Mouse (Mus musculus): ENCODE results near the gene Vps11. TPM values are rescaled to one million over a fixed set of nuclear protein-coding genes. Genes with fewer than 3 reads are reported as not detected.
"Not testable (repeated sequence)": the region's sequence is repeated elsewhere in the genome, so short reads cannot be mapped to it uniquely, and the experiment has no call there.

The Vps11 gene
- polyA plus RNA-seq, 1 experiment from 2014 or later: 32.4 TPM

DNA sequence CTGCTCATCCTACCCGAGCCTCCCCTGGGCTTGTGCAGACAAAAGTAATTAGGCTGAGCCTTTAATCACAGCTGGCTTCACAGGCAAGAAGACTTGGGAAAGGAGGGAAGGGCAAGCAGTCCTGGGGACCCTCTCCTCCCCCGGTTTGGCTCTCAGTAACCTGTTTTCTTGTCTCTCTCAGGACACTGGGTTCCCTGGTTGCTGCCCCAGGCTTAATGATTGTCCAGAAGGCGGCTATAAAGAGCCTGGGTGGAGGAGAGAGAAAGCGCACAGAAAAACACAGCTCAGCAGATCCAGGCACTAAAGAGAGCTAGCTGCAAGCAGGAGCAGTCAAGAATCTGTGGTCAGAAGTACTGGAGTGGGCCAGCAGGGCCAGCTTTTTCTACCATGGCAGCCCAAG lies 36.6 kb upstream of the Vps11 start:
- Histone ChIP-seq H3K4me3 (0 out of 2 replicates have a peak overlapping the region, but pooled peaks have one; percentile 68), H3K9ac (no peak overlapping the region), H3K4me2 (replicated peaks) (peak overlapping the region; percentile 98), H3K4me1 (peaks cover 15% of the 10 kb centered on the region; the same call in 1 of the 2 replicates), H3K27ac (no peak overlapping the region), H3K9me3 (no peaks in the 10 kb centered on the region), H3K27me3 (0 out of 2 replicates have a peak, but pooled peaks cover 3% of the 10 kb centered on the region), H3K36me3 (peaks cover 42% of the 10 kb centered on the region)
- ATAC-seq (ENCODE audit: insufficient number of reproducible peaks, insufficient read depth, low FRiP score, low TSS enrichment): no peak
- WGBS: 24% methylated on average over 4 of the region's 4 CpGs

DNA sequence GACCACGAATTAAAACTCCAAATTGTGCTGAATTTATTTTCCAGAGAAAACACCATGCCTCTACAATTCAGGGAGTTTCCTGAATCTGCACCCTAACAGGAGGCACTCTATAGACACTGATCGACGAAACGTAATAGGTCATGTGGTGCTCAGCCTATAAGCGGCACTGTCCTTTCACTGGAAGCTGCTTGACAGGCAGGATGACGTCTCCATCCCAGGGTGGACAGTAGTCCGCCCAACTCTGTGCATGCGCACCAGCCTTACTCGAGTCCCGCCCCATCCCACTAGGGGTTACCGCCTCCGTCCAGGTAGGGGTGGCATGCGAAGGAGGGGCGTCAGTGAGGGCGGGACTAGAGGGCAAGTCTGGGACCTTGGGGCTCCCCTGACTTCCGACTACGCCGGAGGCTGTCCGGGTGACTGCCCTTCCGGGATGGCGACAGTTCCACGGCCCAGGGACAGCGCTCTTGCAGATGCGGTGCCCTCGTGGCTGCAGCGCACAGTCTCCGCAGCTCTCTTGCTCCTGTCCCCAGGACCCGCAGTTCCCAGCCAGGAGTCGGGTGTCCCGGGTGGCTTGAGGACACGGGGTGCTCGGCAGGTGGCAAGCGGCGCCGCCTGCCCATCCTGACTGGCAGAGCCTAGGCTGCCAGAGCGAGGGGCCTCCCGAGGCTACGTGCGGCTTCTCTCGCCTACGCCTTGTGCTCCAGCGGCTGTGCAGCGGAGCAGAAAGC lies 35.4 kb upstream of the Vps11 start, which contains the start of gene Slc37a4:
Gene Slc37a4 (plus strand): TSS at position 169 of the 728 bp plus-strand sequence.
- ATAC-seq (ENCODE audit: insufficient number of reproducible peaks, insufficient read depth, low FRiP score, low TSS enrichment): peak; percentile 98
- Histone ChIP-seq H3K27ac (peak within 1 kb of the TSS; percentile 74), H3K36me3 (peaks cover 38% of the 10 kb centered on the region), H3K4me3 (peak within 1 kb of the TSS; percentile 68), H3K4me2 (replicated peaks) (peak within 1 kb of the TSS; percentile 98), H3K4me1 (peaks cover 15% of the 10 kb centered on the region; the same call in 1 of the 2 replicates), H3K9ac (peak within 1 kb of the TSS; percentile 81), H3K9me3 (no peaks in the 10 kb centered on the region), H3K27me3 (0 out of 2 replicates have a peak, but pooled peaks cover 3% of the 10 kb centered on the region)
- under 1% methylated on average over 43 of the region's 43 CpGs for WGBS

DNA sequence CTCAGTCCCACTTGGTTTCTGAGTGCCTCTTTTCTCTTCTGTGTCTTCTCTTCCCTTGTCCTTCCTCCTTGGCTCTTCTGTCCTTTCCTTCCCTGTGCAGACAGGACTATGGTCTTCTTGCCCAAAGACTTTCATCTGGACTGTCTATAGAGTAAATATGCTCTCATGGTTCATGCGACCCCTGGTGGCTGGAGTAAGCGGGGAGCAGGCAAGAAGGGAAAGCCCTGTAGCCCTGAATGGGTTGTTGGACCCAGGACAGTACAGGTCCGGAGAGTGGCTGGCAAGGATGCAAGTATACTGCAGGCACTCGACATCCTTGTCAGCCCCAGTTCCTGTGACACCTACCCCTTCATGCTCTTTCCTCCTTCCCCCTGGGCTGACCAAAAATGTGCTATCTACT lies 30.0 kb upstream of the Vps11 start:
- no peak for ATAC-seq (ENCODE audit: insufficient number of reproducible peaks, insufficient read depth, low FRiP score, low TSS enrichment)
- WGBS: 43% methylated on average over 4 of the region's 4 CpGs
- H3K4me1 ChIP-seq: no peaks in the 10 kb centered on the region

DNA sequence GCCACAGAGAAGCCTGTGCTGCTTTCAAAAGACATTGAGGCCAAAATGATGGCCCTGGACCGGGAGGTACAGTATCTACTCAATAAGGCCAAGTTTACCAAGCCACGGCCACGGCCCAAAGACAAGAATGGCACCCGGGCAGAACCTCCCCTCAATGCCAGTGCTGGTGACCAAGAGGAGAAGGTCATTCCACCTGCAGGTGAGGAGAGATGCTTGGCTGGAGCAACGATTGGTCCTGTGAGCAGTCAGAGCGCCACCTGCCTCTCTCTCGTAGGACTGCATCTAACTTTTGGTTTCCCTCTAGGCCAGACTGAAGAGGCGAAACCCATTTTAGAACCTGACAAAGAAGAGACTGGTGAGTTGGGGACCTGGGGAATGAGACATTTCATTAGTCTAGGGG lies 27.8 kb upstream of the Vps11 start:
- Histone ChIP-seq H3K9ac (no peak overlapping the region), H3K27ac (no peak overlapping the region), H3K4me3 (no peak overlapping the region), H3K36me3 (peaks cover 74% of the 10 kb centered on the region), H3K4me1 (no peaks in the 10 kb centered on the region), H3K27me3 (no peaks in the 10 kb centered on the region), H3K9me3 (no peaks in the 10 kb centered on the region), H3K4me2 (replicated peaks) (no peak overlapping the region)
- ATAC-seq (ENCODE audit: insufficient number of reproducible peaks, insufficient read depth, low FRiP score, low TSS enrichment): no peak
- WGBS: 61% methylated on average over 8 of the region's 8 CpGs

More for the DNA sequence above, 30.0 kb upstream of the Vps11 start:
- no peaks in the 10 kb centered on the region for H3K27me3 ChIP-seq
- no peak overlapping the region for H3K4me3 ChIP-seq
- H3K36me3 ChIP-seq: peaks cover 52% of the 10 kb centered on the region
- no peak overlapping the region for H3K27ac ChIP-seq
- H3K9me3 ChIP-seq: no peaks in the 10 kb centered on the region
- H3K4me2 ChIP-seq (replicated peaks): no peak overlapping the region
- H3K9ac ChIP-seq: no peak overlapping the region

GRCm38 (mm10) chr9:44387221-44387620 lies 25.8 kb upstream of the Vps11 start:
- ATAC-seq (ENCODE audit: insufficient number of reproducible peaks, insufficient read depth, low FRiP score, low TSS enrichment): no peak
- H3K9ac ChIP-seq: no peak overlapping the region
- no peaks in the 10 kb centered on the region for H3K9me3 ChIP-seq
- H3K4me1 ChIP-seq: no peaks in the 10 kb centered on the region
- 73% methylated on average over 3 of the region's 3 CpGs for WGBS
- H3K27ac ChIP-seq: no peak overlapping the region
- H3K4me3 ChIP-seq: no peak overlapping the region
- no peak overlapping the region for H3K4me2 ChIP-seq (replicated peaks)
- no peaks in the 10 kb centered on the region for H3K27me3 ChIP-seq
- H3K36me3 ChIP-seq: peaks cover 88% of the 10 kb centered on the region

DNA sequence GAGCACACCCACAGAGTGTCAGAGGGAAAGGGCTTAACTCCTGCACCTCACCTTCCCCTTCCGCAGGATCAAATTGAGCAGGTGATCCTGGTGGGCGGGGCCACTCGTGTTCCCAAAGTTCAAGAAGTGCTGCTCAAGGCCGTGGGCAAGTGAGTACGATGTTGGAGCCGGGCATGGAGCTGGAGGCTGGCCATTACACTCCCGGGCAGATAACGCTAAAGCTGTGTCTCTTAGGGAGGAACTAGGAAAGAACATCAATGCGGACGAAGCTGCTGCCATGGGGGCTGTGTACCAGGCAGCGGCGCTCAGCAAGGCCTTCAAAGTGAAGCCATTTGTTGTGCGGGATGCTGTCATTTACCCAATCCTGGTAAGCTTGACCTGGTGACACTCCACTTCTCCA lies 23.1 kb upstream of the Vps11 start:
- Histone ChIP-seq H3K27me3 (no peaks in the 10 kb centered on the region), H3K4me3 (no peak overlapping the region), H3K9me3 (no peaks in the 10 kb centered on the region), H3K27ac (no peak overlapping the region), H3K4me1 (peaks cover 11% of the 10 kb centered on the region), H3K36me3 (peaks cover 88% of the 10 kb centered on the region), H3K4me2 (replicated peaks) (no peak overlapping the region), H3K9ac (no peak overlapping the region)
- 89% methylated on average over 13 of the region's 13 CpGs for WGBS
- no peak for ATAC-seq (ENCODE audit: insufficient number of reproducible peaks, insufficient read depth, low FRiP score, low TSS enrichment)

GRCm38 (mm10) chr9:44379862-44380261 lies 18.4 kb upstream of the Vps11 start:
- 9% methylated on average over 15 of the region's 15 CpGs for WGBS
- H3K9ac ChIP-seq: peak overlapping the region; percentile 90
- H3K9me3 ChIP-seq: no peaks in the 10 kb centered on the region
- H3K4me2 ChIP-seq (replicated peaks): peak overlapping the region; percentile 95
- no peaks in the 10 kb centered on the region for H3K27me3 ChIP-seq
- peak overlapping the region; percentile 88 for H3K4me3 ChIP-seq
- H3K27ac ChIP-seq: peak overlapping the region; percentile 73
- H3K4me1 ChIP-seq: peaks cover 11% of the 10 kb centered on the region
- ATAC-seq (ENCODE audit: insufficient number of reproducible peaks, insufficient read depth, low FRiP score, low TSS enrichment): peak; percentile 35
- peaks cover 41% of the 10 kb centered on the region for H3K36me3 ChIP-seq

GRCm38 (mm10) chr9:44379054-44379834 lies 17.8 kb upstream of the Vps11 start, which contains the start of gene Hyou1:
Gene Hyou1, plus strand, starts transcription at chr9:44379490.
- H3K4me2 ChIP-seq (replicated peaks): peak within 1 kb of the TSS; percentile 95
- H3K36me3 ChIP-seq: peaks cover 35% of the 10 kb centered on the region
- no peaks in the 10 kb centered on the region for H3K9me3 ChIP-seq
- ATAC-seq (ENCODE audit: insufficient number of reproducible peaks, insufficient read depth, low FRiP score, low TSS enrichment): peak; percentile 95
- H3K27me3 ChIP-seq: no peaks in the 10 kb centered on the region
- H3K4me3 ChIP-seq: peak within 1 kb of the TSS; percentile 88
- WGBS: under 1% methylated on average over 83 of the region's 83 CpGs
- H3K27ac ChIP-seq: peak within 1 kb of the TSS; percentile 73
- peaks cover 11% of the 10 kb centered on the region for H3K4me1 ChIP-seq
- peak within 1 kb of the TSS; percentile 90 for H3K9ac ChIP-seq

- Histone ChIP-seq H3K9me3 (no peaks in the 10 kb centered on the region), H3K9ac (no peak overlapping the region), H3K27me3 (no peaks in the 10 kb centered on the region), H3K4me2 (replicated peaks) (peak overlapping the region; percentile 95), H3K36me3 (peaks cover 25% of the 10 kb centered on the region), H3K4me1 (peaks cover 11% of the 10 kb centered on the region), H3K4me3 (peak overlapping the region; percentile 88), H3K27ac (no peak overlapping the region)
- 87% methylated on average over 5 of the region's 5 CpGs for WGBS
- ATAC-seq (ENCODE audit: insufficient number of reproducible peaks, insufficient read depth, low FRiP score, low TSS enrichment): no peak
Observed at GRCm38 (mm10) chr9:44378153-44378730, 16.8 kb upstream of the Vps11 start.

DNA sequence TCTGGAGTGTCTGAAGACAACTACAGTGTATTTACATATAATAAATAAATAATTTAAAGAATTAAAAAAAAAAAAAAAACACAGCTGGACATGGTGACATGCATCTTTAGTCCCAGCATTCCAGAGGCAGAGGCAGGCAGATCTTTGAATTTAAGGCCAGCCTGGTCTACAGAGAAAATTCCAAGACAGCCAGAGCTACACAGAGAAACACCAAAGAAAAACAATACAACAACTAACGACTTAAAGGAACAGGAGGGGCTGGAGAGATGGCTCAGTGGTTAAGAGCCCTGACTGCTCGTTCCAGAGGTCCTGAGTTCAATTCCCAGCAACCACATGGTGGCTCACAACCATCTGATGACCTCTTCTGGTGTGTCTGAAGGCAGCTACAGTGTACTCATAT lies 15.9 kb upstream of the Vps11 start:
- Histone ChIP-seq H3K4me1 (peaks cover 11% of the 10 kb centered on the region), H3K36me3 (peaks cover 16% of the 10 kb centered on the region)
- H3K4me3 ChIP-seq; H3K4me2 ChIP-seq (replicated peaks); H3K9me3 ChIP-seq; H3K27ac ChIP-seq; H3K9ac ChIP-seq; H3K27me3 ChIP-seq; ATAC-seq (ENCODE audit: insufficient number of reproducible peaks, insufficient read depth, low FRiP score, low TSS enrichment): not testable (repeated sequence)
- WGBS: 81% methylated on average over 2 of the region's 2 CpGs

DNA sequence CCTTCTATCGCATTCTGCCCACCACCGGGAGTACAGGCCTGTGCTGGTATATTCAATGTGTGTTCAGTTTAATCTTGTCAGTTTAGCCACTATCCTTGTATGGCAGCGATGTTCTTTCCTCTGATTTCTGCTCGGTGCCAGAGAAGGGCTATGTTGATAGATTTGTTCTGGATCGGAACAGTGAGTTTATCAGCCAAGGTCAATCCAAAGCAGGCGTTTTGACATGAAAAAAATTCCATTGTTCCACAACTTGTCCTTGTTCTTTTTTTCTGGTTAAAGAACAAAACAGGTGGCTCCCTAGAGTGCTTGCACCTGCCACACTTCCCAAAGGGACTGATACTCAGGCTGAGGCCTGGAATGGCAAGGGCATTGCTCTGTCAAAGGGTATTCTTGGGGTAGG lies 14.7 kb upstream of the Vps11 start:
- H3K4me1 ChIP-seq: peaks cover 11% of the 10 kb centered on the region
- no peak overlapping the region for H3K9ac ChIP-seq
- no peak overlapping the region for H3K27ac ChIP-seq
- H3K36me3 ChIP-seq: peaks cover 4% of the 10 kb centered on the region; the same call in 1 of the 2 replicates
- no peak for ATAC-seq (ENCODE audit: insufficient number of reproducible peaks, insufficient read depth, low FRiP score, low TSS enrichment)
- H3K9me3 ChIP-seq: no peaks in the 10 kb centered on the region
- H3K27me3 ChIP-seq: no peaks in the 10 kb centered on the region
- 88% methylated on average over 6 of the region's 6 CpGs for WGBS
- no peak overlapping the region for H3K4me2 ChIP-seq (replicated peaks)
- H3K4me3 ChIP-seq: no peak overlapping the region
